Mouse (Mus musculus): ENCODE data around the gene Timp2.
"Not testable (repeated sequence)": the region's sequence is repeated elsewhere in the genome, so short reads cannot be mapped to it uniquely, and the experiment has no call there.

The Timp2 gene

DNA sequence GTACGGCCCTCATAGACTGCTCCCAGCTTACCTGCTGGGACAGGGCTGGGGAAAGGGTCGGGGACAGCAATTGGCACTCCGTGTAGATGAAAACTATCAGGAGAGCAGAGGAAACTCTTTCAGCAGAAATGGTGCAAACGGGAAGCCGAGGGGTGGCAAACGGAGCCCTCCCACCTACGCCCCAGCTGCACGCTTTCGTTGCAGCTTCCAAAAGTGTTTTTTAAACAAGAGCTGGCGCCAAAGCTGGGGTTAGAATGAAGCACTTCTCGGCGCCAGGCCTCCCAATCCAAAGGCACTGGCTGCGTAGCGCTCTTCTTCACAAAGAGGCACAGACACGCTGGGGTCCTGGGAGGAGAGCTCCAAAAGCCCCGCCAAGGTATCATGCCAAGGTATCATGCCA is 24.8 kb downstream of the Timp2 start:
- no peak for DNase-seq

DNA sequence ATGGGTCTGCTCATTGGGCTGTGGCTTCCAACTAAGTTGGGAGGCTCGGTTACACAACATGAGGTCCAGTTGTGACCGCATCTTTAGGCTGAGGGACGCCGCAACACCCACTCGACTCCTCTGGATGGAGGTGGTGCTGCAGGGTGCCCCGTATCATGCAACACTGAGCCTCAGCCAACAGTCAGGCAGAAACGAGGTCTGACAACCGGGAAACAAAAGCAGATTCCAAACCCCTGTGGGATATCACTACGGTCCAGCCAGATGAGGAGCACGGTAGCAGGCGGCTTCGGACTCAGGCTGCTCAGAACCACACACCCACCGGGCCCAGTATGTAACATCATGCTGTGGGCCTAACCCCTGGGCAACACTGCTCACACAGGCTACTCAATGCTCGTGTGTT is 25.2 kb downstream of the Timp2 start:
- DNase-seq, result no peak

DNA sequence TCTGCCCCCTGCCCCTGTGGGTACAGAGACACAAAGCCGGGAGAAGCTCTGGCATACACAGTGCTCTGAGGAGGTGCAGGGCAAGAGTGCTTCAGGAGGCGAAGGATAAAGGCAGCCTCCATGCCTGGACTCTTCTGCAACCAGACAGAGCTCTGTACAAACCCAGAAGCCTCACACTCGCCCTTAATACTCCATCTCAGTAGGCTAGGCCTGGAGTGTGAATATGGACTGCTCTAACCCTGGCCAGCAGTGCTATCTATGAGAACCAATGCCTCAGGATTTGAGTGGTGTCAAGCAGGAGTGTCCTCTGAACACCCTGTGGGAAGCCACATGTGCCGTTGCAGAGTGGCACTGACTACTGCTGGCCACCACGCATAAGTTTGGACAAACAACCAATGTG is 26.6 kb downstream of the Timp2 start:
- DNase-seq, result no peak

DNA sequence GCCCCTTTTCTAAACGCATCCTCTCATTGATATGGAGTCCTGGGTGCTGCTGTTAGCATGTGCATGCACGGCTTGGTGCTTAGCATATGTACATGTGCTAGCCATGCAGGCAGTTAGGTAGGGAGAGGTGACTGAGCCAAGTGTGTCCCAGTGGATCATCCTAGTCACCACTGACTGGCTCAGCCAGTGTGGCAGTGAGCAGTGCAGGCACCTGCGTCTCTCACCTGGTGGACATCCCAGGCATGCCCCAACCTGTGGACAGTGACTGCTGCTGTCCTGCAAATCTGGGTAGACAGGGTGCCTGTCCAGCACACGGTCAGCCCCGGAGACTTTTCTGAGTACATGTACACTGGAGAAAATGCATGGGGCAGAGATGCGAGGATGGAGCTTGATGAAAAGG is 27.0 kb downstream of the Timp2 start:
- no peak for DNase-seq

DNA sequence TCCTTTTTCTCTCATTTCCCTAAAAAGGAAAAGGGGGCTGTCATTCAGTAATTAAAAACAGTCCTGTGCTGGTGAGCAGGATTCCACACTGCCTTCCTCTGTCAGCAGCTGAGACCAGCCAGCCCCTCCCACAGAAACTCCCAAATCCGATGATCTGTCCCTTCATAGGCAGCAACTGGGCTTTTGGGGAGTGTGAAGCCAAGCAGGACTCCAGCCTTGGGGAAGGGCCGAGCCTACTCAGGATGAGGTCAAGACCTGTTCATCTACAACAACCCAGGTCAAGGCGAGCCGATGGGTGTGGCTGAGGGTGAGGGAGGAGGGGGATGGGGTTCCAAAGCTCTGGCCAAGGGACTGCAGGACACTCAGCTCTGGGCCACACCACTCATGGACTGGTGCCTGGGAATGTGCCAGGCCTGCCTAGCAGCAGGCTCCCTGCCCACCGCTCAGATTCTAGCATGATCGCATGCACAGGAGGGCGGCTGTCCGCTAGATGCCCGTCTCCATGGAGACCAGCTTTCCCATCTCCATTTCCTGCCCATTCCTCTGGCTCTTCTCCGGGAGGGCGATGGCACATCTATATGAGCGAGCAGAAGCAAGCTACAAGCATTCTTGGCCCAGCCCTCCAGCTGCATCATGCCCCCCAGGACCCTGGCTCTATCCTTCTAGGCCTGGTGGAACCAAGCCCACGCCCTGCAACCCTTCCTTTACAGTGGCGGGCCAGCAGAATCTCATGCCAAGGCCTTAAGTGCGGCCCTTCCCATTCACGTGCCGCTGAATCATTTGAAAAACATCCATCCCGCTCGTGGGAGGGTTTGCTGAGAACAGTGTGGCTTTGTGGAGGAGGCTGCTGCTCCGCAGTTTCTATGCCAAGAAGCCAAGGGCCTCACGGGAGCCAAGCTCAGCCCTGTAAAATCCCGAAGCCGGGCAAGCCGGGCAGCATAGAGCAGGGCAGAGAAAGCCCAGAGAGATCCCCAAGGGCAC is 28.3 kb downstream of the Timp2 start:
- peak; percentile 64 for DNase-seq

DNA sequence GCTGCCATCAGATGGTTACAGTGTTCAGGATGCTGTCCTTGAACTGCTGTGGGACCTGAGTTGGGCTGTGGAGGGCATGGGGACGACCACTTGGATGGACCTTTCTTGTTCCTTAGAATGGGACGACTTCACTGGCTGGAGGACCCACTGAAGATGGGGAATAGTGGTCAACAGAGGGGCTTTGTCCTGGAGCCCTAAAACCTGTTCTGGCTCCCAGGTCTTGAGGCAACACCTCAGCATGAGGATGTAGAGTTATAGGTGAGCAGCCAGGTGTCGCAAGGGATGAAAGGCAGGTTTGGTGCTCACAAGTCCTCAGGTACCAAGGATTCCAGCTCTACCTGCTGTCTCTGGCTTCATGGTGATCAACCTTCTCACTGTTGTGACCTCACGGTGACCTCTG is 29.0 kb downstream of the Timp2 start:
- no peak for DNase-seq

DNA sequence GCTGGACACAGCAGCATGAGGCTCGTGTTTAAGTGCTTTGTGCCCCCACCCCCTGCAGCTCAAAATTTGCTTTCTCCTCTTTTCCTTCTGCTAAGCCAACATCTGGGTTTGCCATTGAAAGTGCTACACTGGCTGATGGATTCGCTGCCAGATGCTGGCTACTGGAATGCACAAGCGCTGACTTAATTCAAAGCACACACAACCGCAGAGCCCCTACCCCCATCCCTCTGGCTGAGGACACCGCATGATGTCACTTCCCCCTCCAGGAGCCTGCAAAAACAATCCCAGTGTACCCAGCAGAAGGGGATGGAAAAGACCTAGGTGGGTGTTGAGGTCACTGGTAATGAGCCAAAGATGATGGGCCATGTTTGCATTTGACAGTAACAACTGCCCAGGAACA is 31.0 kb downstream of the Timp2 start:
- no peak for DNase-seq

DNA sequence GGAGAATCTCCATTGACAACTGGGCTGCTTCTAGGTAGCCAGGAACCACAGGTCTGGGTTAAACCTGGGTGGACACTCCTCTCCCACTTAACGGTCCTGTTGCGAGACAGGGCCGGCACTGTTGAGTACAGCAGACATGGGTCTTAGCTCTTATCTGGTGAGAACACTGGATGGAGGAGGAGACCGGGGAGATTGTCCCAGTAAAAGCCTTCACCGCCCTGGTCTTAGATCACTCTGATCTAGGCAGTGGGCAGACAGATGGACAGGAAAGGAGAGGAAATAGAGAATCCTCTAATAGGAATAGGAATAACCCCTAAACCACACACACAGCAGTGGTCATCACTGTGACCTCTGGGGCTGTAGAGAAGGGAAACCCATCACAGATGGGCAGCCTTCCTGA is 31.6 kb downstream of the Timp2 start:
- DNase-seq, result no peak

DNA sequence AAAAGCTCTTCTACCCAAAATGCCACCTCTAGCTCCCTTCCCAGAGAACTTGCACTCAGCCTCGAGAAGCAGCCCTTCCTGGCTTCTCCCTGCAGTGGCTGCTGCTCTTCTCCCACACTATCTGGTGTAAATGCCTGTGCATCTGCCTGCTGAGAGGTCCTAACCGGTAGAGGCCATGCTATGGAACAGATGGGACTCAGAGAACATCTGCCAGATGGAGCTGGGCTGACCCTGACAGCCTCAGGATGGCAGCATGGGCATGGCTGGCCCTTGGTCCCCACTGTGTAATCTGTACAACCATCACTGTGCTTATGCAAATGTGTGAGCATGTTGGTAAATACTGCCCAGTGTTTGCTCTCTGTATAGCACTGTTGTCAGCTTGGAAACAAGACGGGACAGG is 32.9 kb downstream of the Timp2 start:
- DNase-seq, result no peak

DNA sequence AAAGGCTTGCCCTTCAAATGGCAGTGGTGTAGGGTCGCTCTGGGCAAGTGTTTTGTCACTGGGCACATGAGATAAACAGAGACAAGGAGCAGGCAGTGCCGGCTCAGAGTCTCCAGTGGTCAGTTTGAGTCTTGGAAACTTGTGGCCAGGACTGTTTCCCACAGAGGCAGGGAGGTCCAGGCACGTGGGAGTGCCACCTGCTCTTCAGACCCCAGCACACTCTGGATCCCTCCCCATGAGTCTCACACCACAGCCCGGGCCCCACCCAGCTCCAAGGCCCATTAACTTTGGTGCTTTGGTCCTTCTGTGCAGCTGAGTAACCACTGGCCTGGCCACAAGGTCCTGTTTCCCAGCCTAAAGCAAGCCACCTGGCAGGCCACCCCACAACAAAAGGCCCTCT is 33.6 kb downstream of the Timp2 start:
- no peak for DNase-seq

DNA sequence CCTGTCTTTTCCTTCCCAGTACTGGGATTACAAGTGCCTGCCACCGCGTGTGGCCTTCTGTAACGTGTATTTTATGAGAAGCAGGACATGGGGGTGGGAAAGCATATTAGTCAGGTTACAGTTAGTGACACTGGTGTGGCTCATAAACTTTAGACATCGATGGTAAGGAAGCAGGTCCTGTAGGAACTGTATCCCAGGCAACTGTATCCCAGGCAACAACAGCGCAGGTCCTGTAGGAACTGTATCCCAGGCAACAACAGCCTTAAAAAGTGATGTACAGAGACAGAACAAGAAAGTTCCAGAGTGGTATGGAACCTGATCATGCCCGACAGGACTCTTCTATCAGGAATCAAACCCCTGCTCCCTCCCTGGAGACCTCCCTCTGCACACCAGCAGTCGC is 34.0 kb downstream of the Timp2 start:
- DNase-seq, result no peak

DNA sequence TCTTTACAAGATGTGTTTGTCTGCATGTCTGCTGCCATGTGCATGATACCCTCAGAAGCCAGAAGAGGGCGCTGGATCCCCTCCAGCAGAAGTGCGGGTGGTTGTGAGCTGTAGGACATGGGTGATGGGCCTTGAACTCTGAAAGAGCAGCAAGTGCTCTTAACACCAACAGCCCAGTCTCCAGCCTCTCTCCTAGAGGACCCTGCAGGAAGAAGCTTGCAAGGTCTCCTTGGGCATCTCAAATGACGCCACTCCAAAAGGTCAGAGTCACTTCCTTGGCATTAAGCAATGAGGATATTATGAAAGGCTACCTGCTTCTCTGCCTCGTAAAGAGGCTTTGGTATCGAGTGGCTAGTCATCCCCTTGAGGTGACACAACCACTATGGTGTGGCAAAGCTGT is 36.9 kb downstream of the Timp2 start:
- no peak for DNase-seq

DNA sequence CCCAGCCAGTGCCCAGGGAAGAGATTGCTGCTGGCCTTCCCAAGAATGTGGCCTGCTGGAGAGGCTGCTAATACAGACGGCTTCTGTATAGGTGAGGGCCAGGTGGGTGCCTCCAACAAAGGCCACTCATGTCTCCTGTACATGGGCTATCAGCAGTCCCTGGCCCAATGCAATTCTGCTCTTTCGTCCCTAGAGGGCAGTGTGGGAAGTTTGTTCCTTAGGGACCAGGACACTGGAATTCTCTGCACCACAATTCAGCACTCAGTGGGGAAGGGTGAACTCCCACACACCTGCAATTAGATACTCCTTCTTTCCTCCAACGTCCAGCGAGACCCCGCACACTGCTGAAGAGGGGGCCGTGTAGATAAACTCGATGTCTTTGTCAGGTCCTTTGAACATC is 38.4 kb downstream of the Timp2 start:
- DNase-seq, result peak; percentile 36

DNA sequence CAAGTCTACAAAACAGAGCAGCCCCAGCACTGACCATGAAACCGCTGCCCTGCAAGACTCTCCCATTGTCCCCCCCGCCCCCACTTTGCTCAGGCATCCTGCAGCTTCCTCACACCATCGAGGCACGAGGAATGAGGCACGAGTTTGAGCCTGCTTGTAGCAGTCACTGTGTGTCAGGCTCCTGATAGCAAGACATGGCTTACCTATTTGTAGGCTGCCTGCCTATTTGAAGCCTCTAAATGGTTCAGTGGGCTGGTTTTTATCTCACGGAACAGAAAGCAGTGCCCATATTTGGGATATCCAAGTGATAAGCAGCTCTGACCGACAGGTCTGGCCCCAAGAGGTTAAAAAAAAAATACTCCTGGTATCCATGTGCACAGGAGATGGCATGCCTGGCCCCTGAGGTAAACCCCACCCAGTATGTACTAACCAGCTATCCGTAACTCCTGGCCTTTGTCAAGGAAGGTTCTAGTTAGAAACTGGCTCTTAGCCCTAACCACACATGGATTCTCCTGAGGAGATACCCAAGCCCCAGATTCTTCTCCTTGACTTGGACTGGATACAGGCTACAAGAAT is 39.2 kb downstream of the Timp2 start:
- DNase-seq, result no peak

DNA sequence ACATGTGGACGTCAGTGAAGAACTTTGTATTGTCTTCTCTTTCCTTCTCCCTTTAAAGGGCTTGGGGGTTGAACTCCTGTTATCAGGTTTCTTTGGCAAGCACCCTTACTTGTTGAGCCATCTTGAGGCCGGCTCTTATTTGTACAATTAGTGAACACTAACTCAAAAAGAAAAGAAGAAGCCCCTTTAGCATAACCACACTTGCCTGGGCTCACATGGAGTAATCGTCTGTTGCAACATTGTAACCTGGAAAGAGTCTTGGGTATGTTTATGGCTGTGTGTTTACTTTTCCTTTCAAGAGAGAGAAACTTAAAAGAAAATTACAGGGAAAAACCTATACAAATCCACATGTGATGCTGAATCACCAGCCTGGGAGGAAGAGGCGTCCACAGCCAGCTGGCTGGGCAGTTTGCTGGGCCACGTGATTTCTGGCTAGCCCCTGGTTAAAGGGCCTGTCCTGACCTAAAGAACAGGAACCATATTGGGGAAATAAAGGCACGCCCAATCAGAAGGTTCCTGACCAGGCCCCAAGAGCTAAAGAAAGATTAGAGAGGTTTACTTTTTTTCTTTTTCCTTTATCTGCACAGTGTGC is 43.3 kb downstream of the Timp2 start:
- no peak for DNase-seq

DNA sequence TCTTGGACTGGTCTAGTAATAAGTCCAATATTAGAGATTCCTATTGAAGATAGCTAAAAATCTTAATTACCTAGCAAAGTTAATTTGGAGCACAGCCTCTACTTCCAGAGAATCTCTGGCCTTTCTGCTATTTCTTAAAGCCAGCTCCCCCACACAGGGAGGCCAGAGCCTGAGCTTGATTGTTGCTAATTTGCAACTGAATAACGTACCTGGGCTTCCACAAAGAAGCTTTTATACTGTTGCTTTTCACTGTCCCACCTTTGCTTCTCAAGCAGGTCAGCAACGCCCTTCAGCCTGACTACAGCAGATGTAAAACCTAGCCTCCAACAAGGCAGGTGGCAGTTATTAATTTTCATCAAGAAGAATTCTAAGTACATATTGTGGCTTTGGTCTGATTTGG is 47.6 kb downstream of the Timp2 start:
- not testable (repeated sequence) for DNase-seq

DNA sequence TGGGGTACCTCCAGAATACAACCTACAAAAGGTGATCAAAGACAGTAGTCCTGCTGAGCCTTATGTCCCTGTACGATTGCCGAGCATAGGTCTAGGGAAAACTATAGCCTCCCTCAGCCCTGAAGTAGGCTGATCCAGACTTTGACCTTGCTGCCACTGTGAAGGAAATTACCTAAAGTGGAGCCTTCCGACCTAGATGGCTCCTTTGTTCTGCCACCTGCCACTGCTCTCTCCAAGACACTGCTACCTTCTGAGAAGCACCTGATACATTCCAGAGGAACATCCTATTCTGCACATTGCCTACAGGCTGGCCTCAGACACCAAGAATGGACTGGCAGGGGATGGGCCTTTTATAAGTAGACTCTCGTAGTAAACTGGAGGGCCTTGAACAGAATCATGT is 51.6 kb downstream of the Timp2 start:
- not testable (repeated sequence) for DNase-seq

DNA sequence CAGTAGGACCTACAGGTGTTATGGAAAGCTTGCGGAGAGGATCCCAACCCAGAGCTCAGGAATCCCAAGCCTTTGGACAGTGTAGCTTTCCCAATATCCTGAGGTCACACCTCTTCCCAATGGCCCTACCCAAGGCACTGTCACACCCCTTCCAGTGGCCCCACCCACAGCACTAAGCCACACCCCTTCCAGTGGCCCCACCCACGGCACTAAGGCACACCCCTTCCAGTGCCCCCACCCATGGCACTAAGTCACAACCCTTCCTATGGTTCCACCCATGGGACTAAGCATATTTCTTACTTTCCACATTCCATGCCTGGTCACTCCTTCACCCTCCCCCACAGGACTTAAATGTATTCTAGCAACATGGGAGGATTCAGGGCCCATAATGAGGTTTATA is 56.7 kb downstream of the Timp2 start:
- DNase-seq, result no peak

DNA sequence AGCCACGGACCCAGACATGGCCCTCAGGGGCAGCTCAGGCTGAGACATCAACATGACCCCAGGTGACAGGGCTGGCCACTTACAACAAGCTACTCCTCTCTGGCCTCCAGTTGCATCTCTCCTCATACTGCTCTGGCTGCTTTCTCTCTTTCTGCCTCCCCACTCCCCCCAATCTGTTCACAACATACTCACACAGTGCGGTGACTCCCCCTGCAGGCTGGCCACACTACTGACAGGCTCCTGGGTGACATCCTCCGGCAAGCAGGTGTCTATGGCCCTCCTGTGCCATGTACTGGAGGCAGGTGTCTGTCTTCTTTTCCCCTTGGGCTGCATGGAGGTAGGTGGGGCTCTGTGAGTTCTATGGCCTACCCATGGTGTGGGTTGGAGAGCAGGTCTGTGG is 57.6 kb downstream of the Timp2 start:
- DNase-seq, result no peak

DNA sequence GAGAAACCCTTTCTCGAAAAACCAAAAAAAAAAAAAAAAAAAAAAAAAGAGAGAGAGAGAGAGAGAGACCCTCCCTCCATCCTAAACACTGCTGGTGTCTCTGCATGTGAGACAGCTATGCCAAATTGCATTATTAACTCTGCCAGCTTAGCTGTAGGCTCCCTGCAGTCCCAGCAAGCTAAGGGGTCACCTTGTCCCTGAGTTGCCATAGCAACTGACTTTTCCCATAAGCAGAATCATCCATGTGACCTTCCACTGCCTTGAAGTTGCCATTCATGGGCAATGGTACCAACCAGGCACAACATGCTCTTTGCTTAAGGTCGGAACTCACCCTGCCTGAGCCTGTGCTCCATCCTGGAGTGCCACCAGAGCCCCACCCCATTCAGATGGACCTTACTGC is 60.5 kb downstream of the Timp2 start:
- DNase-seq, result no peak

DNA sequence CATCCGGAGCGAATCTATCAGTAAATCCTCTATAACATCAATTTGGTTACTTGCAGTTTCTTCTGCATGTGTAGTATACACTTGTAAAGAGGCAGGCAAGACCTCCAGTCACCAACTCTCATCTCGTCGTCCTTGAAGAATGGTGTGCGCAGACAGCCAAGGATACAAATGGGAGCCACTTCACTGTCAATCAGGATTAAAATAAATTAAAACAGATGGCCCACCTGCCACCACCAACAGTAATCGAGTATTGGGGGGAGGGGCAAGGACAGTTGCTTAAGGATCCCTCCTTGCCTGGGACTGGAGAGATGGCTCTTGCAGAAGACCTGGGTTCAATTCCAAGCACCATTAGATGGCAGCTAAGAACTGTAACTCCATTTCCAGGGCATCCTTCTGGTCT is 62.9 kb downstream of the Timp2 start:
- DNase-seq, result no peak

DNA sequence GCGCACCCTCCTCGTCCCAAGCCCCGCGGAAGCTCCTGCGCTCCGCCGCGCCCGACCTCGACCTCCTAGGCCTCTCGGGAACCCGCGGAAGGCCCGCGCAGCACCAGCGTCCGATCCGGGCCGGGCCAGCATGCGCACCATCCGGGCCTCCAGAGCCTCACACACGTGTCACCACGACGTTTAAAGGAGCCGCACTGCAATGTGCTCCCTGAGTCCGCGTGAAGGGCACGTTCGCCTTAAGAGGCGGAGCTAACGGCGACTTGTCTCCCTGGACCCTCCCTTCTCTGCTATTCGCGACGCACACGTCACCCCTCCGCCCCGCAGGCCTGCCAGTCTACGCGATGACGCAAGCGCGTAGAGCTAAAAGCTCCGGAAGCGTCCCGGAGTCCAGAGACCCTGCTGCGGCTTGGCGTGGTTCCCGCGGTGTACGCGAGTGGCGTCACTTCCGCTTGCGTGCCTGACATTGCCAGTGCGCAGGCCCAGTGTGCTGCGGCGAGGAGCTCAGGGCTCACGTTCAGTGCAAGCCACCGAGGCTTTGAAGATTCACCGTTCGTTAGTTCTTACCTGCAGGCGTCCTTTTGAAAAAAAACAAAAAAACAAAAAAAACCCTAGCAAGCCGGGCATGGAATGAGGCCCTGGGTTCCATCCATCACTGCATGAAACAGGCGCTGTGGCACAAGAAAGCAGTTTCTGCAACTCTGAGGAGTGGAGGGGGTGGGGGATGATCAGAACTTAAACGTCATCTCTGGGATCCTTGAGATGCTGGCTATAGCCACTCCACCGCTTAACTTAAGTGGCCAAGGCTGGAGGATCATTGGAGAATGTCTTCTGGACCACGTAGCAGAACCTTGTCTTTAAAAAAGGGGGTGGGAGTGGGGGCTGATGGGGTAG is 65.3 kb downstream of the Timp2 start, which contains the start of gene Usp36:
Gene Usp36, minus strand, starts transcription at position 246 of the 891 bp plus-strand sequence.
- DNase-seq, result peak; percentile 100

DNA sequence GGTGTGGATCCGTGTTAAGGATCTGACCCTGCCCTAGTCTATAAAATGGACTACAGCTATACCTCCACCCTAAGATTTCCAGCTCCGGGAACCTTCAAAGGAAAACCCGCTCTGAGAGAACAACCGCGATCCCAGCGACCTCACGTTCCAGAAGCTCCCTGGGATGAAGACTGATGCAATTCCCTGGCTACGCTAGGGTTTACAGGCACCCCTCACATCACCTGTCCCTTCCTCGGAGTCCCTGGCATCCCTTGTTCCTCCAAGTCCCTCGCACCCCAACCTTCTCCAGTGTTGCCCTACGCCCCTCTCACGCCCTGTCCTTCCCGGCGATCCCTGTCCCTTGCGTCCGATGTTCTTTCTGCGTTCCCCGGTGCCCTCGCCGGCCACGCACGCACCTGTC is 66.0 kb downstream of the Timp2 start:
- no peak for DNase-seq

All from cerebellum, adult 11-12 months (tissue).